Mouse (Mus musculus) adrenal gland (tissue): ENCODE measurements around the gene Sp7.

Source experiments
- intact Hi-C: fragments of 180-260 bp; cut with DNase I; formaldehyde crosslinking; loops from one replicate; pipeline ENCODE4 v1.15.1; 2025

Sp7 gene

GRCm38 (mm10) chr15:102388942-102389341, 22.0 kb upstream of the Sp7 start:
- intact Hi-C loops, result no loop called here

- intact Hi-C loops, result no loop called here
Observed at GRCm38 (mm10) chr15:102386640-102387039, 19.7 kb upstream of the Sp7 start.

DNA sequence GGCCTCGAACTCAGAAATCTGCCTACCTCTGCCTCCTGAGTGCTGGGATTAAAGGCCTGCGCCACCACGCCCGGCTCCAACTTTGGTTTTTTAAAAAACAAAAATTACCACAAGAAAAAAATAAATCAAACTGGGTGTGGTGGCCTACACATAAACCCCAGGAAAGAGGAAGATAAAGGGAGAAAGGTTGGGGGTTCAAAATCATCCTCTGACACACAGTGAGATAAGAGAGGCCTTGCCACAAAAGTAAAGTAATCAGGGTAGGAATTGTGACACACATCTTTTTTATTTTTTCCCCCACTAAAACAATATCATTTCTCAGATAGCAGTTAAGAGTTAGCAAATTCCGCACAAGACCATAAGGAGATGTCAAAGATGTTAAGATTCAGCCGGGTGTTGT, 16.7 kb upstream of the Sp7 start:
- intact Hi-C loops, result loop anchor here (5.0 kb wide), 1 partner anchor 39 kb away; no protein-coding TSS in a partner anchor

DNA sequence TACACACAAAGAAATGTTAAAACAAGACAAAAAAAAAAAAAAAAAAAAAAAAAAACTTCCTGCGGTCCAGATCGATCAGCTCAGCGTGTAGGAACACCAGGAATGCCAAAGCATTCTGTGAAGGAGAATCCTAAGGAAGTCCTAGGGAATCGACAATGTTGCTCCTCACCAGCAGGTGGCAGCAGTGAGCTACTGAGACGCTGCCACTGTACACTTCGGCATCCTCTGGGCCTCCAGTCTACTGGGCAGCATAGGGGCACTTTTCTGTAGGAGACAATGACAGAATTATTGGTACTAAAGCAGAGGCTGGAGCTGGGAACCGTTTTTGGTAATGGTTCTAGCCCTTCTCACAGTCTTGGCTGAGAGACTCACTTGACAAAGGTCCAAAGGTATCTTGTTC, 14.6 kb upstream of the Sp7 start:
- intact Hi-C loops, result loop anchor here (5.0 kb wide), 1 partner anchor 41 kb away; no protein-coding TSS in a partner anchor

GRCm38 (mm10) chr15:102377810-102378262, 10.9 kb upstream of the Sp7 start:
- intact Hi-C loops, result loop anchor here (5.0 kb wide), 2 partner anchors 36 to 91 kb away; no protein-coding TSS in a partner anchor

GRCm38 (mm10) chr15:102377163-102377543, 10.2 kb upstream of the Sp7 start:
- intact Hi-C loops, result loop anchor here (5.0 kb wide), 2 partner anchors 35 to 90 kb away; no protein-coding TSS in a partner anchor

DNA sequence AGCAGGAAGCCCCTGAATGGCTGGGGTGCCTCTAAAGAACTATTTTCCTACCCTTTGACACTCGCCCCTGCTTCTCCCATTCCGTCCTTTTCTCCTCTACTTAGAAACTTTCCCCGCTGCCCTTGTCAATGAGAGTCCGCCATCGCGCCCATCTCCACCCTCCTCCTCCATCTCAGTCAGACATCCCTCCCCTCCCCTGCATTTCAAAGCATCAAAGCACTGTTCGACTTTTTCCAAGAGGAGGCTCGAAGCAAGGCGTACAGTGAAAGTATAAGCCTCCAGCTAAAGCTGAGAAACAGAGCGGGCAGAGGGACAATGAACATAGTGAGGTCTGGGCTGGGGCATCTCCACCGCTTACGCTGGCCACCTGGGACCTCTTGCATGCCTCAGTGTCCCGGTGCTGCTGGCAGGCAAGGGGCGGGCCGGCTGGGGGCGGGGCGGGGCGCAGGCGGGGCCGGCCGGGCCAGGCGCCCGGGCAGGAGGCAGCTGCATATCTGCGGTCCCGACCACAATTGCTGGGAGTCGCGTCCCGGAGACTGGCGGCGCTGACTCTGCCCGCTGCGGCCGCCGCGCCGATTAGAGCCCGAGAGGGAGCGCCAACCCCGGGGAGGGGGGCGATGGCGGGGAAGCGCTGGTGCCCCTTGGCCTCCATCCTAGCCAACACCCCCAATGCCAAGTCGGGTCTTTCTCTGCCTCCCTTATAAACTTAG, 9.6 kb upstream of the Sp7 start:
- intact Hi-C loops, result loop anchor here (5.0 kb wide), 2 partner anchors 34 to 89 kb away; no protein-coding TSS in a partner anchor

- intact Hi-C loops, result no loop called here
Observed at GRCm38 (mm10) chr15:102370727-102371126, 3.7 kb upstream of the Sp7 start.

DNA sequence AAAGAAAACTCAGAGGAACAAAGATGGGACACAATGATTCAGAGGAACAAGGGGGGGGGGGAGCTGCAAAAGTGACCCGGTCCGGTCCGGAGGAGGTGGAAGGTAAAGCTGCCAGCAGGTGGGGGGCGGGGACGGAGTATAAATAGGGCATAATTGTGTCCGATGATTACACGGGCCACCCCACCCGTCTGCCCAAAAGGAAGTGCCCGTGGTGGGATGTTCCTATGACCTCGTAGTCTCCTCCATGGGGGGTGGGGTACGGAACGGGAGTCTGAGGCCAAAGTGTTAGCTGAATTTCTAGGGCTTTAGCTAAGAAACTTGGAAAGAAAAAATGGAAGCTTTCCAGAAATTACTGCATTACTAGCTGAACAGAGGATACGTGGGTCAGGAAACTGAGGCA, 3.0 kb upstream of the Sp7 start:
- intact Hi-C loops, result no loop called here

DNA sequence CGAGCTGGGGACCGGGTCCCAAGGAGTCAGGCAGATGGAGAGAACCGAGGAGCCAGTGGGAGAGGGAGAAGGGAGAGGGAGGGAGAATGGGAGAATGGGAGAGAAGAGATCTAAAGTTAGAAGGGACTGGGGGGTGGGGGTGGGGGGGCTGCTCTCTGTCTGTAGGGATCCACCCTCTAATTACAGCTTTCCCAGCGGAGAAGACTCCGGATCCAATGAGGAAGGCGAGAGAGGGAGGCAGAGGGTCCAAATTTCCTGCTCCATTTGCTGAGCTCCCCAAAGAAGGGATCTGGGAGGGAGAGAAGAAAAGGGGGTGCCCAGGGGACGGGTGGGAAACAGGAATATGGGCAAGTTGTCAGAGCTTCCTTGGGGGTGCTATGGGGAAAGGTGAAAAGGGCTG, 744 bp downstream of the Sp7 start:
- intact Hi-C loops, result no loop called here

DNA sequence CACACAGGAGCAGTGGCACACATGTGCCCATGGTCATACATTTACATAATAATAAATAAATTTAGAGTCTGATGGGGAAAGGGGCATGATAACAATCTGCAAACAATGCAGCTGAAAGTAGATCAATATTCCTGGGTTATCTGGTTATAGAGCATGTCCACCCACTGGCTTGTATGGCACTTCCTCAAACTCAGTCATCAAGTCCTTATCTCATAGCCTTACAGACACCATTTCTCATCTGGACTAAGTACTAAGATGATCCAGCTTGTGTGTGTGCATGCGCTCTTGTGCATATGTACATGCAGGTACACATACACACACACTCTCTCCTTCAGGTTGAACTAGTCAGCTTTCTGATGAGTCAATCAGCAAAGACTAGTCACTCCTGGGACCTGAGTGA, 2.3 kb downstream of the Sp7 start:
- intact Hi-C loops, result no loop called here

DNA sequence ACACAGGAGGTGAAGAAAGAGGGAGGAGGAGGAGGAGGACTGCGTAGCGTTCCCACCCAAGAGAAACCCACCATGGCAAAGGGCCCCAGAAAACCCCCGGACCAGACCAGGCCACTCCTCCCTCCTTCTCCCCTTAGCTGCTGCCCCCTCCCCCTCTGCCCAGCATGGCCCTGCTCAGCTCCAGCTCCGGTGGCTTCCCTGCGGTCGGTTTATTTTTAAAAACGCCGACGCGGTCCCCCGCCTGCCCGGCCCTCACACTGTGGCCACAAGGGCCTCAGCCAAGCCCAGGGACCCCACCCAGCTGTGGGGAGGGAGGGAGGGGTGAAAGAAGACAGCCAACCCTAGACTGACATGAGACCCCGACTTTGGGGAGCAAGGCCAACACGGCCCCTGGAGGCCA, 4.3 kb downstream of the Sp7 start:
- intact Hi-C loops, result no loop called here

DNA sequence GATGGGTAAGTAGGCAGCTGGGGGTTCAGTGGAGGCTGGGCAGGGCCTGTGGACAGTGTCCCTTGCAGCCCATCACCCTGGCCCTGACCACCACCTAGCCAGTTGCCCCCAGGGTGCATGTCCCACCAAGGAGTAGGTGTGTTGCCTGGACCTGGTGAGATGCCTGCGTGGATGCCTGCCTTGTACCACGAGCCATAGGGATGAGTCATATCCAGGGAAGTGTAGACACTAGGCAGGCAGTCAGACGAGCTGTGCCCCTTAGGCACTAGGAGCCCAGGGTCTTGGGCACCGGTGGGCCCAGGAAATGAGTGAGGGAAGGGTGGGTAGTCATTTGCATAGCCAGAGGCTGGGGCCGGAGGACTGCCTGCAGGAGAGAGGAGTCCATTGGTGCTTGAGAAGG, 8.1 kb downstream of the Sp7 start:
- intact Hi-C loops, result no loop called here

DNA sequence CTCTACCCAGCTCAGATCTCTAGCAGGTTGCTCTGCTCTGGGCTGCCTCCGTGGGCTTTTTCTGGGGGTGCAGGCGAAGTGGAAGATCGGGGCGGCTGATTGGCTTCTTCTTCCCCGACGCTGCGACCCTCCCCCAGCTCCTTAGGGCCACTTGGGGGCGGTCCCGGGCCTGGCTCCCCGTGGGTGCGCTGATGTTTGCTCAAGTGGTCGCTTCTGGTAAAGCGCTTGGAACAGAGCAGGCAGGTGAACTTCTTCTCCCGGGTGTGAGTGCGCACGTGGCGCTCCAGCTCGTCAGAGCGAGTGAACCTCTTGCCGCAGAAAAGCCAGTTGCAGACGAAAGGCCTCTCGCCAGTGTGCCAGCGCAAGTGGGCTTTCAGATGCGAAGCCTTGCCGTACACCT, 8.9 kb downstream of the Sp7 start:
- intact Hi-C loops, result no loop called here

DNA sequence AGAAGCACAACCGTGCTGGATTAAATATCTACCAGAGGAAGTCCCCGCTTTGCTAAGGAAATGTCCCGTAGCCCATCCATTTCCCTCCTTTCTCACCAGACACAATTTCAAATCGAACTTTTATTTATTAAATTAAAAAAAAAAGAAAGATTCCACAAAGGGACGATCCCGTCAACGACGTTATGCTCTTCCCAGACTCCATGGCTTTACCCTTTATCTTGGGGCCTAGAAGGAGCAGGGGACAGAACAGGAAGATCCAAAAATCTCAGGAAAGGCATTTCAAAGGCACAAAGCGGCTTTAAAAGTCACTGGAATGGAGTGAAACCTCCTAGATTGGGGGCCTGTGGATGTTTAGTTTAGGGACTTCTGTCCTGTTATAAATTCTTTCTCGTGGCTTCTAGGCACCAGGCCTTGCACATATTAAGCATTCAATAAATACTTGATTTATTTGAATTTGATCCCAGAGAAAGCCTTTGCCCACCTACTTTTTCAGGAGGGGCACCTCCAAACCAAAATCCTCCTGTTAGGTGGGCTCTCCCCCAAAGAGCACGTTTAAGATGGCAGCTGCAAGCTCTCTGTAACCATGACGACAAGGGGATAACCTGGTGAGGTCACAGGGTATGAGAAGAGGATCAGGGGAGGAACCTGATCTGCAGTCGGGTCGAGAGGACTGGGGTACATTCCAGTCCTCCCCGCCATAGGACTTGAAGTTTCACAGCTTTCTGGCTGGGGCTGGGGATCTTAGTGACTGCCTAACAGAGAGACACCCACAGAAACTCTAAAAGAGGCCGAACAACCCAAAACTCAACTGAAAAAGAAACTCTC, 10.3 kb downstream of the Sp7 start:
- intact Hi-C loops, result no loop called here

GRCm38 (mm10) chr15:102355871-102356441, 11.0 kb downstream of the Sp7 start:
- intact Hi-C loops, result no loop called here

DNA sequence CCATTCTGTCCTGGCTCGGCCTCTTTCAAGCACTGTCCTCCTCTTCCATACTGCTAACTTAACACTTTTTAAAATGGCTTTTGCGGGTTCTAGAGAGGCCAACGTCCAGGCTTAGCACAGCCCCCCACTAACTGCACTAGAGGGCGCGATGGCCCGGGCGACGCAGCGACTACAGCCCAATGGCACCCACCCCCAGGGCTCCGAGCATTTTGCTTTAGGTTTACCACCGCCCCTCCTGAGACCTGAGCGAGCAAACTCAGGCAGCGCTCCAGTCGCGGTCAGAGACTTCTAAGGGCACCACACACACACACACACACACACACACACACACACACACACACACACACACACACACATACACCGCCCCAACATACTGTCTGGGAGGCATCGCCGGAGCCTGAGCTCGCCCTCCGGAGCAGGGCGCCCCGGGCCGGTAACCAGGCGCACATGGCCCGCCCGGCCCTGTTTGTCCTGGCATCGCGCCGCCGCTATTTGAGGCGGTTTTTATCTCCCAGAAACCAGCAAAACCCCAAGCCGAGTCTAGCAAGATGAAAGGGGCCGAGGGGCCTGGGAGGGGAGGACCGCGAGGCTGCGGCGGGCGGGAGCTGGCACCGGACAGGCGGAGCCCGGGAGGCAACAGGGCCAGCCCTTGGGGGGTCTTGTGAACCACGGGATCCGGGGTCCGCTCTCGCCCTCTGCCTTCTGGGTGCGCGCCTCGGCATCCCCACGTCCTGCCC, 11.7 kb downstream of the Sp7 start:
- intact Hi-C loops, result no loop called here

DNA sequence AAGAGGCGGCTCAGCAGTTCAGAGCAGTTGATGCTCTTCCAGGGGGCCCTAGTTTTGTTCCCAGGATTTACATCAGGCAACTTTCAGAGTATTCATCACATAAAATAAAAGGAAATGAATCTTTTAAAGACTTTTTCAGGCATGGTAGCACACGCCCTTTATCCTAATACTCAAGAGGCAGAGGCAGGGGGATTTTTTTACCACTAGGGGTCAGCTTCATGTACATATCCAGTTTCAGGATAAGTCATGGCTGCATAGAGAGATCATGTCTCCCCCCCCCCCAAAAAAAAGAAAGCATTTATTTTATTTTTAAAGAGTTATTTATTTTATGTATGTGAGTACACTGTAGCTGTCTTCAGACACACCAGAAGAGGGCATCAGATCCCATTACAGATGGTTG, 13.0 kb downstream of the Sp7 start:
- intact Hi-C loops, result no loop called here

- intact Hi-C loops, result no loop called here
Observed at GRCm38 (mm10) chr15:102352177-102352576, 14.8 kb downstream of the Sp7 start.

DNA sequence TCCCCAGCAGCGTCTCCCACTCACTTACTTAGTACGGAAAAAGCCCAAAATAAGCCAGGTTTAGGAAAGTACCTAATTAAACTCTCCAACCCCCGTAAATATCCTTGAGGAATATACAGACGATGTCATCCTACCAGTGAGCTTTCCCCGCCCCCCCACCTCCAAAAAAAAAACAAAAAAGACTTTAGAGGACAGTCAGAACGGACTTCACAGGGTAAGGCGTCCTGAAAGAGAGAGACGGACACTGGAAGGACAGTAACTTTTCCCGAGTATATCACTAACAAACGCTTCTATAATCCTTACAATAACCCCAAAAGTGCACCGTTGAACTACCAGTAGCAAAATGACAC, 16.1 kb downstream of the Sp7 start:
- intact Hi-C loops, result no loop called here

DNA sequence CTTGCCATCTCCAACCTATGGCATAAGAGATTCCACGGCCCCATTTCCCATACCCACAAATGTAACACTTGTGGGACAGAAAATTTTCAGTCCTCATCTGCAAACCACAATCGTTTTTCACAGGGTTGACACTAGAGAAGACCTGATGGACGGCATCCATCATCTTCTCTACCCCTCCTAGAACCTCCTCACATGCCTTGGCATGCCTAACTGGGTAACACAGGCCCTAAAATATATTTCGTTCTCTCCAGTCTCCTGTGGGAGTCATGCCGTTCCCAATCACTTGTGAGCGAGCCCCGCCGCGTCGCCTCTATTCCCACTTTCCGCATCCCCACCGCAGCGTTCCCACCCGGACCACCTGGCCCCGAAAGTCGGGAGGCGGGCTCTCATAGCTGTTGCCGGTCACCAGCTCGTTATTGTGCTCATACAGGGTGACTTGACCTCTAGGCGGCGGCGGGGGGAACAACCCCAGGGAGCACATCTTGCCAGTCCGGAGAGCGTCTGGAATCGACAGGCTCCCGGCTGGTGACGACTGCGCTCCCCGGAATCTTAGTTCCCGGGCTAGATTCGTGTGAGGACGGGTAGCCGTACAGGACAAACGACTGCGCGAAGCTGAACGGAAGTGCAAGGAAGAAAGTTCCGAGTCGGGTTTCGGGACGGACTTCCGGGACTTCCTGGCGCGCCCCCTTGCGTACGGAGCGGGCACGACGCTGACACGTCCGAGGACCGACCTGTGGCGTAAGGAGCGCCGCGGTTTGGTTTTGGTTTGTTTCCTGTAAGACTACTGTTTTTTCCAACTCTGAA, 16.6 kb downstream of the Sp7 start, which contains the start of gene Aaas:
Gene Aaas (minus strand): TSS at position 634 of the 804 bp plus-strand sequence.
- intact Hi-C loops, result no loop called here
